Mouse (Mus musculus): Measurements from ENCODE around the gene Fam178b.

DNA sequence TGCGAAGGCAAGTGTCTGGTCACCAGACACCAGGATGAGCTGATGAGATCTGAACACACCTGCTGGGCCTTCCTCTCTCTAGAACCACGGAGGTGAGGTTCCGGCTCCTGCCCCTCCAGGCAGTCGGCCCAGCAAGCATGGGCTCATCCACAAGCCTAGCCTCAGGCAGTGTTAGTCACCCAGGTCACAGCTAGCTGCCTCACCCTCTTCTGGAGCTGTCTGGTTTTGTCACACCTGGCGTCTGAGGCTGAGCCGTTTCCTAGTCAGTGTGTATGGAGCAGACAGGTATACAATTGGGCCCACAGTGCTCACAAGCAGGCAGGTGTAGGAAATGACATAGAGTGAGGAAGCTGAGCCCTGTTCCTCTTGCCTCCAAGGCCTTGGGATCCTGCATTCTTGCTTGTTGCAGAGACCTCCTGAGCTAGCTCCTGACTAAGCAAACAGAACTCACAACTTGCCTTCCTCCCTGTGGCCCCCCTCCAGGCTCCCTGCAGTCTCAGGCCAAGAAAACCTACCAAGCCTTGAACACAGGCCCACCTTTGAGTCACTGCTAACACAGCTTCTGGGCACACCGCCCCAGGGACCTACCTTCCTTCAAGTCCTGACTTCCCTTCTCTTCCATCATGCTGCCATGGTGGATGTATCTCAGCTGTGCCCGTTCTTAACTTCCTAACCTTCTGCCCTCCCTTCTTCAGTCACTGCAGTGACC is 99.4 kb downstream of the Fam178b start:
- TF ChIP-seq CTCF (IDR thresholded peaks at IDR 0.05; ENCODE audit: low read depth) (no peak), EP300 (optimal IDR thresholded peaks at IDR 0.05) (no peak)
